Mouse (Mus musculus) intestine, postnatal 0 days (tissue): Measurements from ENCODE around the gene Pou2f1. TPM values are rescaled to one million over a fixed set of nuclear protein-coding genes. Genes with fewer than 3 reads are reported as not detected.

ENCODE experiments used
- ATAC-seq: fragments of 200-750 bp; cut with Nextera tagmentation; 2 replicates; pipeline ENCODE4 v1.8.0; 2017; ENCODE audit warnings: mild to moderate bottlenecking, moderate TSS enrichment, moderate library complexity
- H3K27ac ChIP-seq: fragments of 300-500 bp; sonication (generic); 2 replicates; pipeline ENCODE4 v1.5.1; 2014; ENCODE audit warnings: mild to moderate bottlenecking, low read depth, low read length, moderate library complexity
- H3K27me3 ChIP-seq: fragments of 300-500 bp; sonication (generic); replicated peaks from 2 replicates; pipeline ENCODE4 v1.6.1; 2014; ENCODE audit warnings: low read length, mixed read lengths; ENCODE audit not compliant: control insufficient read depth, insufficient read depth
- H3K36me3 ChIP-seq: fragments of 300-500 bp; sonication (generic); 2 replicates; pipeline ENCODE4 v1.6.1; 2014; ENCODE audit warnings: mild to moderate bottlenecking, moderate library complexity; ENCODE audit not compliant: control insufficient read depth, insufficient read depth
- H3K4me1 ChIP-seq: fragments of 300-500 bp; sonication (generic); replicated peaks from 2 replicates; pipeline ENCODE4 v1.6.1; 2014; ENCODE audit warnings: antibody characterized with exemption, low read length, mixed read lengths; ENCODE audit not compliant: control insufficient read depth, insufficient read depth
- H3K4me2 ChIP-seq: fragments of 300-500 bp; sonication (generic); replicated peaks from 2 replicates; pipeline ENCODE4 v1.6.1; 2014; ENCODE audit warnings: low read depth, mild to moderate bottlenecking, moderate library complexity
- H3K4me3 ChIP-seq: fragments of 300-500 bp; sonication (generic); 2 replicates; pipeline ENCODE4 v1.5.1; 2014; ENCODE audit warnings: low read depth, low read length
- H3K9ac ChIP-seq: fragments of 300-500 bp; sonication (generic); 2 replicates; pipeline ENCODE4 v1.6.1; 2014; ENCODE audit warnings: mild to moderate bottlenecking, low read depth, low read length
- H3K9me3 ChIP-seq: fragments of 300-500 bp; sonication (generic); 2 replicates; pipeline ENCODE4 v1.6.1; 2016; ENCODE audit warnings: mixed run types; ENCODE audit not compliant: control insufficient read depth
- CTCF ChIP-seq: sonication (generic); IDR thresholded peaks from 2 replicates; pipeline ENCODE4 v1.5.1; 2016; ENCODE audit warnings: low read depth, mild to moderate bottlenecking, control low read depth, antibody characterized with exemption, moderate library complexity
- WGBS: fragments of 180-500 bp; shearing (Covaris S2); extraction: QIAGEN DNeasy Blood & Tissue Kit; methylation state at CpG from one replicate; pipeline ENCODE4 v1.1.7; 2014; 5-methylcytosine and 5-hydroxymethylcytosine counted together
- polyA plus RNA-seq: library from polyadenylated mRNA; unstranded; fragments of >200 nt; fragmentation: Nextera tagmentation; extraction: Ambion mirVana; gene quantifications from 2 replicates; pipeline ENCODE4 v1.2.1, GENCODE M21; 2015

Gene Pou2f1
- polyA plus RNA-seq, 1 experiment from 2014 or later = 6.1 TPM

DNA sequence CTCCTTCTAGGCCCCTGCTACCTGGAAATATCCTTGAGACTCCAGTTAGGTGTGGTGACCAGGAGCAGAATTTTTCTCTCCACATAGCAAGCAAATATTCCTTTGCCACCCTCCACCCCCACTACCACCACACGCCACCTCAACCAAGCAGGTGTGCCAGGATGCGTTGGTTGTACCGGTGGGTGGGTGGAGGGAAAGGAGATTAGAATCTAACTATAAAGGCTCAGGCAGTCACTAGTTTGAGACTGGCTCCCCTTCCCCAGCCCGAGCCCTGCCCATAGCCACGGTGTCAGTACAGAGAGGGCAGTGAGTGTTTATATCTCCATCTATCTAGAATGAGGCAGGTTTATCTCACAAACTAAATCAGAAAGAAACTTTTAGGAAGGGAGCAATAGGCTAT, 174.3 kb downstream of the Pou2f1 start:
- H3K27ac ChIP-seq = no peak overlapping the region
- 77% methylated on average over 5 of the region's 5 CpGs for WGBS
- no peaks in the 10 kb centered on the region for H3K27me3 ChIP-seq
- no peaks in the 10 kb centered on the region for H3K9me3 ChIP-seq
- H3K9ac ChIP-seq = no peak overlapping the region
- H3K4me2 ChIP-seq = no peak overlapping the region
- ATAC-seq = no peak
- H3K4me3 ChIP-seq = no peak overlapping the region
- no peak for TF ChIP-seq CTCF
- H3K4me1 ChIP-seq = no peaks in the 10 kb centered on the region
- H3K36me3 ChIP-seq = no peaks in the 10 kb centered on the region

DNA sequence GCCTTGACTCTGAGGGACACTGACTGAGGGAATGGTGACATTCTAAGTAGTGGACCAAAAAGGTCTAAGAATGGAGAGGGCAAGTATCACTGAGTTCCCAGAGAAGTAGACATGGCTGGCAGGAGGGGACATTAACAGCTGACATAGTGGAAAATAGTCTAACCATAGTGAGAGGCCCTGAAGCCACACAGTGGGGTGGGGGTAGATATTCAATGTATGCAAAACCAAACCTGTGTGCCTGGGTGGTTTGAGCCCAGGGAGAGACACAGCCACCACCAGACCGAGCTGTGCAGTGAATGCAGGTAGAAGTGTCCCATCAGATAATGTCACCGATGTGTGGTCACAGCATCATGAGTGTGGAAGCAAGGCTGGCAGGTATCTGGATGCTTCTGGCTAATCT, 180.4 kb downstream of the Pou2f1 start:
- no peaks in the 10 kb centered on the region for H3K4me1 ChIP-seq
- no peak for TF ChIP-seq CTCF
- H3K4me2 ChIP-seq = no peak overlapping the region
- no peak for ATAC-seq
- no peak overlapping the region for H3K4me3 ChIP-seq
- 87% methylated on average over 2 of the region's 2 CpGs for WGBS
- no peaks in the 10 kb centered on the region for H3K9me3 ChIP-seq
- no peak overlapping the region for H3K27ac ChIP-seq
- no peak overlapping the region for H3K9ac ChIP-seq
- H3K36me3 ChIP-seq = no peaks in the 10 kb centered on the region
- H3K27me3 ChIP-seq = no peaks in the 10 kb centered on the region

DNA sequence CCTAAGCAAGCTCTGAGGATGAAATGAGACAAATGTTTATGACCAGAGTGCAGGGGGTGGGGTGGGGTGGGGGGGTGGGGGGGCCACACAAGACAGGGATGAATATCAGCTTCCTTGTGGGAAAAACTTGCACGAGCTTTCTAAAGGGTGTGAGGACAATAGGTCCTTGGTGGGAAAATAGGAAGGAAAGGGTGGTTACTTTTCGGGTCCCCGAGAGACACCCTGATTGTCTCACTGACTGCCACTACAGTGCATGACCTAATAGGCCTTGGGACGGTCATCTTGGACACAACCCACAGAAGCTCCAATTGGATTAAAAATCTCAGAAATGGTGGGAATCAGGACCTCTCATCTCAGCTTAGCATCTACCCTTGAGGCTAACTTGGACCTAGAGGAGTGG, 183.3 kb downstream of the Pou2f1 start:
- Histone ChIP-seq H3K9me3 (no peaks in the 10 kb centered on the region), H3K27me3 (no peaks in the 10 kb centered on the region), H3K4me1 (no peaks in the 10 kb centered on the region), H3K36me3 (no peaks in the 10 kb centered on the region), H3K9ac (no peak overlapping the region), H3K4me3 (no peak overlapping the region), H3K4me2 (no peak overlapping the region), H3K27ac (no peak overlapping the region)
- no peak for ATAC-seq
- TF ChIP-seq CTCF = no peak
- WGBS = 73% methylated on average over 4 of the region's 4 CpGs

DNA sequence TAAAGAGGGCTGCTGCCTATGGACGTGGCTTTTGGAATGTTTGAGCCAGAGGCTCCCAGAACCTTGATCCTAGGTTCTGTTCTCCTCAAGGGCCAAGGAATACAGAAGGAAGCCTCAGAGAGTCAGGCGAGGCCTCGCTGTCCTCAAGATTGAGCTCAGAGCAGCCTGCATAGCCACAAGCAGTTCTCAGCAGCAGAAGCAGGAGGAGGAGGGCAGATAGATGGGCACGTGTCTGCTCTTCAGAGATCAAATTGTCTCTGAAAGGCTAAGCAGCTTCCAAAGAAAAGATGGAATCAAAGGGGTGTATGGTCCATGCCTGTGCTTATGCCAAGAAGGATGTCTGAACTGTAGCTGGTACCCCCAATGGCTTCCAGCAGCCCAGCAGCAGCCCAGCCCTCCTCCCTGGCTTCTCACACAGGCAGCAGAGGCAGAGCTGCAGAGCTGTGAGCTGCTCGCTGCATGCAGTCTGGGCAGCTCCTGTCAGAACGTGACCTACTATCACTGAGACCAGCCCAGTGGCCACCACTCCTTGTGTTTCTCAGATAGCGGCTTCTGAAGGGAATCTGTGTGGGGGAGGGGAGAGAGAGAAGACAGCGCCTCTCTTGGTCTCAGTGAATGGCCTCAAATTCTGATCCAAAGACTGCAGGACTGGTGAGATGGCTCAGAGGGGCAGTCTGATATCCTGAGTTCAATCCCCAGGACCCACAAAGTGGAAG, 184.2 kb downstream of the Pou2f1 start:
- ATAC-seq = no peak
- H3K9ac ChIP-seq = no peak overlapping the region
- no peak overlapping the region for H3K27ac ChIP-seq
- no peak for TF ChIP-seq CTCF
- H3K4me2 ChIP-seq = no peak overlapping the region
- no peaks in the 10 kb centered on the region for H3K9me3 ChIP-seq
- no peaks in the 10 kb centered on the region for H3K27me3 ChIP-seq
- H3K36me3 ChIP-seq = no peaks in the 10 kb centered on the region
- H3K4me1 ChIP-seq = no peaks in the 10 kb centered on the region
- H3K4me3 ChIP-seq = no peak overlapping the region
- WGBS = 57% methylated on average over 8 of the region's 8 CpGs

DNA sequence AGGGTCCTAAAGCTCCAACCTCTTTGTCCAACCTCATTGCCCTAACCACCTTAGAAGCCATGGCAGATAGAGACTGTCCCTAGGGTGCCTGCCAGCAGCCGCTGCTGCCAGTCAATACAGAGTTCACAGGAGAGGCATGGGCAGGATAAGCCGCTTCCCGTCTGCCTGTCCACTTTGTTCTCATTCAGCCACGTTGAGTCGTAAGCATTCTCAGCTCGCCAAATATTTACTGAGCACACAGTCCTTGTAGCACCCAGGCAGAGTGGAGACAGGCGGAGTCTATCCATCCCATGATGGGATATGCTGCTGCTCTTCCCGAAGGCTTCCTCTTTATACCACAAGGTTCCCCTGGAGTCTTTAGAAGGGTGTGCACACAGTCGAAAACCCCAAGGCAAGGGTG, 185.2 kb downstream of the Pou2f1 start:
- H3K4me2 ChIP-seq = no peak overlapping the region
- no peaks in the 10 kb centered on the region for H3K9me3 ChIP-seq
- no peaks in the 10 kb centered on the region for H3K36me3 ChIP-seq
- no peak for ATAC-seq
- H3K27me3 ChIP-seq = no peaks in the 10 kb centered on the region
- no peak overlapping the region for H3K27ac ChIP-seq
- H3K9ac ChIP-seq = no peak overlapping the region
- WGBS = 19% methylated on average over 9 of the region's 9 CpGs
- no peak for TF ChIP-seq CTCF
- no peak overlapping the region for H3K4me3 ChIP-seq
- H3K4me1 ChIP-seq = no peaks in the 10 kb centered on the region

DNA sequence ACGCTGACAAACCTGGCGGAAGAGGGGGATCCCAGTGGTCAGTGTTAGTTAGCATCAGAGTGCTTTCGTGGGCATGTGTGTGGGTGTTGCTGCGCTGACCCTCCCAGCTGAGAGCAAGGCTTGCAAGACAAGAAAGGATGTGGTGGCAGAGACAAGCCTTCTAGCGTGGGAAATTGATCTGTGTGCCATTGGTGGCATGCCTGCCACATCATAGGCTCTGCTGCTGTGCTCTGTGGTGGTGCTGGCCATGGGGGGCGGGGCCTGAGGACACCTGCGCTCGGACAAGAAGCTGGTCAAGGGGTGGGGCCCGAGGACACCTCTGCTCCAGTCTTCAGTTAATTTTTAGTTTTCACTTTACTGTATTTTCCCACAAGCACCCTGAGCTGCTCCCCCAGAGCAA, 186.1 kb downstream of the Pou2f1 start:
- H3K36me3 ChIP-seq = no peaks in the 10 kb centered on the region
- no peak overlapping the region for H3K27ac ChIP-seq
- H3K4me1 ChIP-seq = no peaks in the 10 kb centered on the region
- H3K27me3 ChIP-seq = no peaks in the 10 kb centered on the region
- H3K9ac ChIP-seq = no peak overlapping the region
- ATAC-seq = no peak
- WGBS = 72% methylated on average over 9 of the region's 9 CpGs
- H3K4me3 ChIP-seq = no peak overlapping the region
- no peaks in the 10 kb centered on the region for H3K9me3 ChIP-seq
- no peak overlapping the region for H3K4me2 ChIP-seq
- no peak for TF ChIP-seq CTCF

Other genes starting within 250 kb of the Pou2f1 start
- gene Creg1, start 238.9 kb downstream of the Pou2f1 start, polyA plus RNA-seq = 195 and 201 TPM in 2 replicates
- gene Cd247, start 214.0 kb downstream of the Pou2f1 start, polyA plus RNA-seq = 0.50 and 0.52 TPM in 2 replicates
- 0.61 and 0.99 TPM in 2 replicates for gene Dusp27, start 125.2 kb upstream of the Pou2f1 start, polyA plus RNA-seq
- gene Gpa33, start 127.6 kb upstream of the Pou2f1 start, polyA plus RNA-seq = 136 and 161 TPM in 2 replicates
- not detected in 2 replicates for gene Mael, start 236.1 kb upstream of the Pou2f1 start, polyA plus RNA-seq